Mouse (Mus musculus) E14TG2a.4 (cell line): ENCODE data around the gene Kmt2b.

Experiments used
- H3K27me3 ChIP-seq: 2 replicates; pipeline ENCODE4 v1.6.1; 2014; ENCODE audit warnings: low read length, control low read depth; ENCODE audit not compliant: insufficient read depth
- H3K36me3 ChIP-seq: 2 replicates; pipeline ENCODE4 v1.6.1; 2014; ENCODE audit warnings: low read length, control low read depth; ENCODE audit not compliant: insufficient read depth
- H3K4me1 ChIP-seq: replicated peaks from 2 replicates; pipeline ENCODE4 v1.6.1; 2014; ENCODE audit warnings: low read depth, low read length, control low read depth
- H3K4me3 ChIP-seq: replicated peaks from 2 replicates; pipeline ENCODE4 v1.5.1; 2014; ENCODE audit warnings: mild to moderate bottlenecking, low read length
- H3K9me3 ChIP-seq: 2 replicates; pipeline ENCODE4 v1.6.1; 2014; ENCODE audit warnings: low read length, control low read depth
- CTCF ChIP-seq: conservative IDR thresholded peaks from 2 replicates; pipeline ENCODE4 v1.5.1; 2014; ENCODE audit warnings: low read length
- NANOG ChIP-seq: IDR thresholded peaks from 2 replicates; pipeline ENCODE4 v1.6.1; 2014; ENCODE audit warnings: borderline replicate concordance, low read length, mixed read lengths
- POU5F1 ChIP-seq: IDR thresholded peaks from 2 replicates; pipeline ENCODE4 v1.6.1; 2014; ENCODE audit warnings: low read length, borderline replicate concordance

The Kmt2b gene

DNA sequence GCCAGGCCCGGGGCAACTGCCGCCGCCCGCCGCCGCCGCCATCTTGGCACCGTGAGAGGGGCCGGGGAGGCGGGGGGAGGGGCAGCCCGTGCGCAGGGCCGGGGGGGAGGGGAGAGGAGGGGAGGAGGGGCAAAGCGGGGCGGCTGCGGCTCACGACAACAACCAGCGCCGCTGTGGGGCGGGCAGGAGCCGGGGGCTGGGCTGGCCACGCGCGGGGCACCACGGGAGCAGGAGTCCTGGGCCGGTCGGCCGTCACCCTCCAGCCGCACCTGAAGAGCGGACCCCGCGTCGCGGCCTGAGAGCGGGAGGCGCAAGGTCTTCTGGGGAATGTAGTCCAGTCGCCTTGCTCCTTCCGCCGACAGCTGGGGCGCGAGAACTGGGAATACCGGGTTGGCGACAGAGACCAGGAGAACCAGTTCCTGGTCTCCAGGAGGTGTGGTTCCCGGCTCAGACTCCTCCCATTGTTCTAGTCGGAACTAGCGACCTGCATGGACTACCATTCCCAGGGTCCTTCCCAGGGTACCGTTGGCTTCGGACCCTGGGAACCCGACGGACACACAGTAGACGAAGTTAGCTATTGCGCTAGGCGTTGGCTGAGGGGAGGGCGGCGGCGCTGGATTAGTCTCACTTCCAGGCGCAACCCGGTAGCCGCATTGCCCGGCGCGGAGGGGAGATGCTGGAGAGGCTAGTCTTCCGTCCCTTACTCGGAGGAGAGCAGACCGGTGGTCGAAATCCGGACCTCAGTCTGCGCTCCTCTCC lies at the start of gene Kmt2b:
Gene Kmt2b (minus strand): TSS at position 51 of the 759 bp plus-strand sequence.
- H3K27me3 ChIP-seq = no peaks in the 10 kb centered on the region
- no peaks in the 10 kb centered on the region for H3K9me3 ChIP-seq
- TF ChIP-seq NANOG = no peak
- no peak for TF ChIP-seq POU5F1
- no peak for TF ChIP-seq CTCF
- H3K4me3 ChIP-seq = peak within 1 kb of the TSS; percentile 97
- peaks cover 84% of the 10 kb centered on the region for H3K4me1 ChIP-seq
- H3K36me3 ChIP-seq = peaks cover 45% of the 10 kb centered on the region

DNA sequence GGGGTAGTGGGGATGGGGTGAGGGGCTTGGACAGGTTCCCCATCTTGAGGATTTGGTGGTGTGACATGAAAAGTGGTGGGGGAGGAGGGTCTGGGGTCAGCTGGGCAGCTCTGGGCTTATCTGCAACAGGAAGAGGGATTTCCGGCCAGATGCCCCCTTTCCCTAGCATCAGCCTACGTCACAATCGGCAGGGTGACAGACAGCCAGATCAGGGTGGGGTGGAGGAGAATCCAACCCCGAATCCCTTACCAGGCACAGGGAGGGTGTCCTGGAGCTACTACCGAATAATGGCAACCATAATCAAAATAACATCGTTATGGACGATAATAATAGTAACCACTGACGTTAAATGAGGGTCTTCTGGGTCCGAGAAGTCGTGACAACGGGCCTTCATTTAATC lies 47.9 kb upstream of the Kmt2b start:
- Histone ChIP-seq H3K27me3 (peaks cover 51% of the 10 kb centered on the region), H3K36me3 (peaks cover 19% of the 10 kb centered on the region), H3K4me1 (peaks cover 62% of the 10 kb centered on the region), H3K4me3 (no peak overlapping the region), H3K9me3 (no peaks in the 10 kb centered on the region)
- TF ChIP-seq NANOG = no peak
- TF ChIP-seq POU5F1 = no peak
- TF ChIP-seq CTCF = no peak

DNA sequence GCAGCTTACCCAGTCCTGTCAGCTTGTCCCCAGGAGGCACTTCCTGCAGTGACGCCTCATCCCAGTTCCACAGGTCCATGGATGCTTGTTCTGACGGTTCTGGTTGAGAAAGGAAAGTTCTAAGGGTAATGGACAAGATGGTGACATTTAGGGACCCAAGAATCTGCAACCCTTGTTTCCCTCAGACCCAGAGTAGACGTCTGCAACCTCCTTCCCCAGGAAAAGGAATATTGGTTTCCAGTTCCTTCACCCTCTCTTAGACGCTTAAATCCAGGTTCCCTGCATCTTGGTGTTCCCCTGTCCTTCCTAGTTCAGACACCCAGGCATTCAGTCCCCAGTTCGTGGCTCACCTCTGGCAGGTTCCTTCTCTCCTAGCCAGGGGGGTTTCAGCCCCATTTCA lies 47.2 kb upstream of the Kmt2b start, which contains the start of gene Etv2:
Gene Etv2 (minus strand): TSS at position 101 of the 400 bp plus-strand sequence.
- Histone ChIP-seq H3K9me3 (no peaks in the 10 kb centered on the region), H3K27me3 (peaks cover 53% of the 10 kb centered on the region), H3K4me1 (peaks cover 62% of the 10 kb centered on the region), H3K4me3 (peak within 1 kb of the TSS; percentile 66), H3K36me3 (peaks cover 12% of the 10 kb centered on the region)
- no peak for TF ChIP-seq POU5F1
- no peak for TF ChIP-seq NANOG
- no peak for TF ChIP-seq CTCF

DNA sequence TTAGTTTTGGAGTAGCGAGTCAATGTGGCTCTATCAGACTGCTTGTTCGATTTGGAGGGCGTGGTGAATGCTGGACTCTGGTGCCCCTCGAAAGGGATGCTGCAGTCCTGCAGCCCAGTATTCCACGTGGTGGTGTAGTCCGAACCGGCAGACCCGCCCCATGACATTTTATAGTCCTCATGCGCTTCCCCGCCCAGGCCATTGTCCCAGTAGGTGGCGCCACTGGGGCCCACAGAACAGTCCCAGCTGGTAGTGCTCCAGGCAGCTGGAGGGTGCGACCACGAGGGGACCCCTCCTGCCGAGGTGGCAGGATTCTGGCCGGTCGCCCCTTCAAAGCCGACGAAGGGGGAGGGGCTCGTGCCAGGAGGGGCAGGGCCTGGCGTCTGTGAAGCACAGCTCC lies 46.1 kb upstream of the Kmt2b start:
- H3K4me1 ChIP-seq = peaks cover 53% of the 10 kb centered on the region
- peaks cover 53% of the 10 kb centered on the region for H3K27me3 ChIP-seq
- H3K9me3 ChIP-seq = no peaks in the 10 kb centered on the region
- TF ChIP-seq CTCF = peak; percentile 72
- TF ChIP-seq POU5F1 = no peak
- peak overlapping the region; percentile 66 for H3K4me3 ChIP-seq
- H3K36me3 ChIP-seq = peaks cover 2% of the 10 kb centered on the region; the same call in 1 of the 2 replicates

DNA sequence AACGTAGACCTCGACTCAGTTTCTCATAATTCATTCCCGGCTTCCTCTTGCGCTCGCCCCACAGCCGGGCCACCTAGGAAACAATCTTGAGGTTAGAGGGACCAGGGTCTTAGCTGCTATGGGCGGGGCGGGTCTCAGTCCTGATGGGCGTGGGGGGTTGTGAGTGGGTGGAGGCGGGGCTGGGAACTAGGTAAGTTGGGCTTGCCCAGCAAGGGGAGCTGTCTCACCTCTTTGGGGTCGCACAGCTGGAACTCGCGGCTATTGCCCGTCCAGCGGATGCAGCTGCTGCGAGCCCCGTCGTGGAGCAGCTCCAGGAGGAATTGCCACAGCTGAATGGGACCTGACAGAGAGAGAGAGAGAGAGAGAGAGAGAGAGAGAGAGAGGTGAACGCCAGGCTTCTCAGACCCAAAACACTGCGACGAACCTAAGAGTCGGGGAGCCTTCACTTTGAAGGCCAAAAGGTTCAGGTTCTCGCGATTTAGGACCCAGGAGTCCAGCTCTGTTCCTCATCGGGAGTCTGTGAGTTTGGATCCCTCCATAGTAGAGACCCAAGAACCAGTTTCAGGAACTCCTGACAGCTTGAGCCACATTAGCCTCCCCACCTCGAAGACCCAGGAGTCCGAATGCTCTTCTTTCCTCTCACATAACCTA lies 45.4 kb upstream of the Kmt2b start:
- peaks cover 53% of the 10 kb centered on the region for H3K27me3 ChIP-seq
- H3K4me3 ChIP-seq = peak overlapping the region; percentile 66
- H3K4me1 ChIP-seq = peaks cover 46% of the 10 kb centered on the region
- no peaks in the 10 kb centered on the region for H3K36me3 ChIP-seq
- H3K9me3 ChIP-seq = no peaks in the 10 kb centered on the region
- no peak for TF ChIP-seq CTCF
- no peak for TF ChIP-seq POU5F1
- TF ChIP-seq NANOG = no peak

DNA sequence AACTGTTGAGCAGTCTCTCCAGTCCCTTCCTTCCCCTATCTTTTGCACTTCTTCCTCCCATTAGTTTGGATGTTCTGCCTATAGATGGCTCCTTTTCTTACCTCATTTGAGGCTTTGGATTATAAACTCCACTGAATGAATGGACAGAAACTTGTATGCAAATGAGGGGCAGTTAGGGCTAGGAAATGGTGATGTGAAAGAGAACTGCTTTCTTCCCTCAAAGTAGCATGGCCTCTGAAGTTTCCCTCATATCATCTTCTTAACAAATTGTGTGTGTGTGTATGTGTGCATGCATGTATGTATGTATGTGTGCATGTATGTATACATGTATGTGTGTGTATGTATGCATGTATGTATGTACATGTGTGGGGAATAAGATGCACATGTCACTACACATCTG lies 40.5 kb upstream of the Kmt2b start:
- Histone ChIP-seq H3K4me3 (no peak overlapping the region), H3K36me3 (peaks cover 9% of the 10 kb centered on the region), H3K4me1 (peaks cover 40% of the 10 kb centered on the region), H3K27me3 (peaks cover 26% of the 10 kb centered on the region), H3K9me3 (no peaks in the 10 kb centered on the region)
- no peak for TF ChIP-seq NANOG
- TF ChIP-seq POU5F1 = no peak
- TF ChIP-seq CTCF = no peak

DNA sequence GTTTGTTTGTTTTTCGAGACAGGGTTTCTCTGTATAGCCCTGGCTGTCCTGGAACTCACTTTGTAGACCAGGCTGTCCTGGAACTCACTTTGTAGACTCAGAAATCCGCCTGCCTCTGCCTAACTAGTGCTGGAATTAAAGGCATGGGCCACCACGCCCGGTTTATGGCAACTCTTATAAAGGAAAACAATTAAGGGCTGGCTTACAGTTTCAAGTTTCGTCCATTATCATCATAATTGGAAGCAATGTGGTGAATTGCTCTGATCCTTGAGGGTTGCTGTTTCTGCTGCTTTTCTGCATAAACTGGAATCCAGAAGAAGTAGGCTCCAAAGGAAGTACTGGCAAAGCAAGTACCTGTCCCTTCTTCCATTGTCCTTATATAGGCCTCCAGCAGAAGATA lies 38.1 kb upstream of the Kmt2b start:
- no peak for TF ChIP-seq POU5F1
- TF ChIP-seq CTCF = no peak; the same call in 1 of the 2 replicates
- TF ChIP-seq NANOG = peak; percentile 23; the same call in 1 of the 2 replicates
- Histone ChIP-seq H3K4me3 (peak overlapping the region; percentile 96), H3K36me3 (peaks cover 31% of the 10 kb centered on the region), H3K27me3 (peaks cover 3% of the 10 kb centered on the region), H3K9me3 (no peaks in the 10 kb centered on the region), H3K4me1 (peaks cover 47% of the 10 kb centered on the region)

DNA sequence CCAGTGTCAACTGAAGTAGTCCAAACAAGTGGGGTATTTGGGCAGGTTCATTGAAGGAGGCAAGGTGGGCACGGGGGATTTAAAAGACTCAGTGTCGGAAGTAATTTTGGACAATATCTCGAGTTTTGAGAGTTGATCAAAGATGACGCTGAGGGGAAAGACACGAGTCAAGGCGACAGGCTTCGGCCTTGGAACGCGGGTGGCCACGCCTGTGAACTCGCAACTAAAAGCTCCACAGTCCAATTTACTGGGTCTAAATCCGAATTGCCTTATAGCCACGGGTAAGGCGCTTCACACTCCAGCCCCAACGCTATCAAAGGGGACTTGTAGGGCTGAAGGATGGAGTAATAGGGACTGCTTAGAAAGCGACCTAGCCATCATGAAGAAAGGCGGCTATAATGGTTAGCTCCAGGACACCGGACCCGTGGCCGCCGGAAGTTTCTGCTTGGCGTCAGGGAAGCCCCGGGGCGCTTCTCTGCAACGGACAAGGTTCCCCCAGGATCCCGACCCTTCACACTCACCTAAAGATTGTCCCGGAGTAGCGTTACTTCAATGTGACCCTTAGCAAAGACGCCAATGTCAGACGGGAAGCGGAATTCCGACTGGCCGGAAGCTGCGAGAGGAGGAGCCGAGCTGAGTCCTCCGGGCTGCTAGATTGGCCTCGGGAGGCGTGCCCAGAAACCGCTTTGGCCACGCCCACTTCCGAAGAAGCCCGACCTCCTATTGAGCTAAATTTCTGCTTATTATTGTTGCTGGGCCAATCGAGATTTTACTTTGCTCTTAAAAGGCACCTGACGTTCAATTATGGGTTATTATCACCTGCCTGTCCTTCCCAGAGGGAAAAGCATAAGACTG lies 37.2 kb upstream of the Kmt2b start, which contains the start of gene Cox6b1:
Gene Cox6b1 (minus strand): TSS at position 622 of the 855 bp plus-strand sequence.
- H3K4me1 ChIP-seq = peaks cover 55% of the 10 kb centered on the region
- TF ChIP-seq POU5F1 (no peak), NANOG (no peak), CTCF (no peak)
- H3K36me3 ChIP-seq = peaks cover 39% of the 10 kb centered on the region
- H3K27me3 ChIP-seq = no peaks in the 10 kb centered on the region
- H3K4me3 ChIP-seq = peak within 1 kb of the TSS; percentile 96
- H3K9me3 ChIP-seq = no peaks in the 10 kb centered on the region
